Mouse (Mus musculus) left cerebral cortex, postnatal 36 days (tissue): ENCODE results near the gene Ubiad1. TPM values are rescaled to one million over a fixed set of nuclear protein-coding genes. Genes with fewer than 3 reads are reported as not detected.

Experiments
- DNase-seq, 2 experiments: peaks; one replicate each; pipeline ENCODE4 v3.0.0; 2021 to 2022; ENCODE audit warnings: low spot score in 2 of 2, mixed read lengths in 1 of 2
- intact Hi-C: fragments of 180-260 bp; cut with DNase I; formaldehyde crosslinking; loops from one replicate; pipeline ENCODE4 v1.15.1; 2025
- total RNA-seq, 2 experiments: library from RNA; stranded (reverse); gene quantifications; 2 replicates each; pipeline ENCODE4 v1.2.3; 2021

Ubiad1 gene
- total RNA-seq, 2 experiments from 2014 or later: 8.3 to 8.6 TPM

GRCm38 (mm10) chr4:148417559-148417958 lies 27.0 kb downstream of the Ubiad1 start:
- intact Hi-C loops: no loop called here
- no peak for DNase-seq

- DNase-seq: no peak
- intact Hi-C loops: no loop called here
Observed at GRCm38 (mm10) chr4:148417074-148417526, 27.5 kb downstream of the Ubiad1 start.

DNA sequence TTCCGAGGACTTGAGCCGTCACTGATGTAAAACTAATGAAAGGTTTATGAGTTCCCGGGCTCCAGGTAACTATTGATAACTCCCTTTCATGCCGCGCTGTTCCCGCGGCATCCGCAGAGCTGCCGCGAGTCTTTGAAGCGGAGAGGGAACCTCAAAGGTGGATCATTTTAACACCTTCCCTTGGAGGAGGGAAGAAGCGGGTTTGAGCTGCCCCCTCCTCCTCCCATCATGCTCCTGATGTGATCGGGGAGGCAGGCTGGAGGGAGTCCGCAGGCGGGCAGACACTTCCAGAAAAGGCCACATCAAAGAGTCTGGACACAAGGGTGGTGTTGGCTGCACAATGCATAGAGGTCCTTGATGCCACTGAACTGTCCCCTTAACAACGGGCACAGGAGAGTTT lies 29.0 kb downstream of the Ubiad1 start:
- no peak for DNase-seq
- intact Hi-C loops: no loop called here

- no peak for DNase-seq
Observed at GRCm38 (mm10) chr4:148408256-148408975, 36.2 kb downstream of the Ubiad1 start.

DNA sequence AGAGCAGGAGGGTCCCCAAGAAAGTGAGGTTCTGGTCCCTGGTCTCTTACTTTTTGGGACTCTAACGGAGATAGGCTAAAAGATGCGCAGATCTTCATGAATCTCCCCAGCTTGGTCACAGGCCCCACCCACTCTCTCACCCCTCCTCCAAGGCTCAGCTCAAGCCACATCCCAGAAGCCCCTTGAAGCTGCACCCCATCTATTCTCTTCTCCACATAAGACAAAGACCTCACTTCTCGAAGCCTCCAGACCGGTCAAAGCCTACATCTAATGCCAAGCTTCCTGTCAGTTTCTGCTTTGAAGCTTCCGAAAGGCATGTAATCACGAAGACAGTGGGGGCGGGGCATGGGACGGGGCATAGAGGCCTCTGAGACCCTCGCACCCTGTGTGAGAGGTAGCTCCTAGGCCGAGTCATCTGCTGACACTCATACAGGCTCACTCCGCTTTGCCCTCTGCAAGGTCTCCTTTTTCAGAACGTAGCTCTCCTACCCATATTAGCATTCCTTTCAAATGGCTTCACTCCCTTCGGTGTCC lies 39.2 kb downstream of the Ubiad1 start:
- no peak for DNase-seq
- intact Hi-C loops: no loop called here

More at GRCm38 (mm10) chr4:148408256-148408975, 36.2 kb downstream of the Ubiad1 start:
- intact Hi-C loops: no loop called here

DNA sequence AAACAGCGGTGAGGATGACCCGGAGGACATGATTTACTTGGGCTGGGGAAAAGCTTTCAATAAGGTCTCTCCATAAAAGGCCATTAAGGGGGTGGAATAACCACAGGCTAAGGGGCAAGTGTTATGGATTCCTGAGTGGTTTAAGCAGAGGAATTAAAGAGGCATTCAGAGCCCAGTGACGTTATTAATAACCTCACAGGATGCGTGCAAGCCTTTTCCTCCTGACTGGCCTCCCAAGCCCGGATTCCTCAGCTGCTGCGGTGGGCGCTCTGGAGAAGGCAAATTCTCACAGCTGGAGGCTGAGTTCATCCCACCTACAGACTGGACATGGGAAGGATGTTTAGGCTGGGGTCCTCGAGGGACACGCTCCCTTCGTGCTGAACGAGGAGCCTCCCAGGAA lies 39.8 kb downstream of the Ubiad1 start:
- no peak for DNase-seq
- intact Hi-C loops: no loop called here

DNA sequence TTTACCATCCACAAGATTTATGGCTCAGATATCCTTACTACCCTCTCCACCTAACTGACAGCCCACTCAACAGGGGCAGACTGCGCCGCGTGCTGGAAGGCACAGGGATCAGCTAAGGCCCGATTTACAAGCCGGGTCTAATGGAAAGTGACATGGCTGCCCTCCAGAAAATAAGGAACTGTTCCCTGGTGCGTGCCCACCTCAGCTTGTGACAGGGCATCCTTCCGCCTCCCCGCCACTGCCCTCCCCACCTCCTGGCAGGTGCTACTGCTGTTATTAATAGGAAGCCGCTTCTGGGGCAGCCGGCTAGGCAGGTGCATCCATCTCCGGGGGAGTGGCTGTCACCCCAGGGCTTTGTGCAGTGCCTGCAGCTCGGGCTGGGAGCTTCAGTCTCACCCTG lies 41.2 kb downstream of the Ubiad1 start:
- DNase-seq: no peak
- intact Hi-C loops: no loop called here

DNA sequence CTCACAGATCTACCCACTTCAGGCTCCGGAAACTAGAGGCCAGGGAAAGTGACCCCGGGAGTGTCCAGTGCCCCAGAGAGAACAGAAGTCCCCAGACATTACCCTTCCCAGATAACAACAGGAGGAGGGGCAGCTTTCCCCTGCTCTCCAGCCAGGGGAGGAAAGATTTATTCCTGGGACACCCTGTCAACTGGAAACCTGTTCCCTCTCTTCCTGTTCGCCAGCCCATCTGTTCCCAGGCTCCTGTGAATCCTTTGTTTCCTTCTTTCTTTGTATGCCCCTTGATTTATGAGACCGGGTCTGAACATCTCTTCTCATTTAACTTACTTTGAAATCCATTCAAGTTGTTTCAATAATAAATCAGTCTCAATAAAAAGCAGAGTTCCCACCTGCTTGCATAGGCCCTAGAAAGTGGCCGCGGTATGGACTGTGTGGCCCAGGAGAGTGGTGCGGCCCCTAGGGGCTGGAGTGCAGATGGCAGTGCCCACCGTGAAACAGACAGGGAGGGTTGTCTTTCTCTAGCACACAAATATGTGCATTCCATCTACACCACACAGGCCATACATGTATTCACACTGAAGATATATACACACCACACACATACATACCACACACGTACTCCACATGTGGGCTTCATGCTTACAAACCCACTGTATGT lies 45.0 kb downstream of the Ubiad1 start:
- intact Hi-C loops: no loop called here
- no peak for DNase-seq

DNA sequence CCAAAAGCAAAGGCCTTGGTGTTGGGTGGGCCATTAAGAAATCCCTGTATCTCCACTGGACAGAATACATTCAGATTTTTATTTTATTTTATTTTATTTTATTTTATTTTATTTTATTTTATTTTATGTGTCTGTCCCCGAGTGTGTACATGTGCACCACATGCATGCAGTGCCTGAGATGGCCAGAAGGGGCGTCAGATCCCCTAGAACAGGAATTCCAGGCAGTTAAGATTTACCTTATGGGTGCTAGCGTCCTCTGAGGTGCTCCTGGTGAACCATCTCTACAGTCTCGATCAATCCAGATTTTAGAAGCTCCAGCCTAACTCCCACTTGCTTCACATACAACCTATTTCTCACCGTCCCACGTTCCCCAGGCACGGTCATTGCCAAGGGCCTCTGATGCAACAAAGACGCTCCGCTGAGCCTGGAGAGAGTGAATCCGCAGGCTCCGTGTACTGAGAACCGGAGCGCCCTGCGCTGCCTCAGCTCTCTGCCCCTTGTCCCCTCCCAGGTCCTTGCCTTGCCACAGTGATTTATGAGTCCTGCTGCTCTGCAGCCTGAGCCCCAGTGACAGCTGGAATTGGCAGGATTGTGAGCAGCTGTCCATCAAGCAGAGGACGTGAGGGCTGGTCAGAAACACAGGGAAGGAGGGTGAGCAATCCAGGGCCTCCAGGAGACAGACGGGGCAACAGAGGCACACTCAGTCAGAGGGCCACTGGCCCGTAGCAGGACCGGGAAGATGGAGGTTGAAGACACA lies 46.9 kb downstream of the Ubiad1 start:
- no peak for DNase-seq
- intact Hi-C loops: no loop called here

DNA sequence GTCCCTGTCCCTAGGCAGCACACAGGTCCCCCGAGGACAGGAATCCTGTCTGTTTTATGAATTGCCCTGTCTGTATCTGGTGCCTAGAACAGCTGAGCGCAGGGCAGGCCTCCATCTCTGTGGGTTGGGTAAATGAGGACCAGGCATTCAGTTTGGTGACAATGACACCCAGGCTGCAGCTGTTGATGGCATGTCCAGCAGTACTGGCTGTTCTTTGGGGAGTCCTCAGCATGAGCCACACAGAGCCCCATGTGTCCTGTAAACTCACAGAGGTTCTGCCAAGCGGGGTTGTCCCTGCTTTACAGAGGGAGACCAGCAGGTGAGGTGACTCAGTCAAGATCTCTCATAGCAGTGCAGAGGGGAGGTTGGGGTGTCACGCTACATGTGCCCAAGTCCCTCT lies 47.5 kb downstream of the Ubiad1 start:
- intact Hi-C loops: no loop called here
- no peak for DNase-seq

DNA sequence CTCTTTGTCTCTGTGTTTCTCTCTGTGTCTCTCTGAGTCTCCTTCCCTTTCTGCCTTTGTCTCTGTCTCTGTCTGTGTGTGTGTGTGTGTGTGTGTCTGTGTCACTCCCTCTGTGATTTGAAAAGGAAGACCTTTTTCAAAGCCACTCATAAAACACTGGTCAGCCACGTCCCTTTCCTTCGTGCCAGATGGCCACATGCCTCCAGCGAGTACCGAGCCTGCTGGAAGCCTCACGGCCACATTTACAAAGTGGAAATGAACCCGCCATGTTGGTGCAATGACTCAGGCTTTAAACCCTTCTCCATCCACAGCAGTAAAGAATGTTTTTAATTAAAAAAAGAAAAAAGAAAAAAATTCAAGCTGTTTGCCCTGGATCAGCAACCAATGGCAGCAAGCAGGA lies 48.7 kb downstream of the Ubiad1 start:
- DNase-seq: no peak
- intact Hi-C loops: no loop called here

- intact Hi-C loops: no loop called here
- no peak for DNase-seq
Observed at GRCm38 (mm10) chr4:148395198-148395597, 49.4 kb downstream of the Ubiad1 start.

- DNase-seq: no peak
- intact Hi-C loops: no loop called here
Observed at GRCm38 (mm10) chr4:148391714-148392310, 52.8 kb downstream of the Ubiad1 start.

- intact Hi-C loops: loop anchor here (5.0 kb wide), 1 partner anchor 38 kb away; no protein-coding TSS in a partner anchor
- no peak for DNase-seq
Observed at GRCm38 (mm10) chr4:148389635-148390034, 54.9 kb downstream of the Ubiad1 start.

DNA sequence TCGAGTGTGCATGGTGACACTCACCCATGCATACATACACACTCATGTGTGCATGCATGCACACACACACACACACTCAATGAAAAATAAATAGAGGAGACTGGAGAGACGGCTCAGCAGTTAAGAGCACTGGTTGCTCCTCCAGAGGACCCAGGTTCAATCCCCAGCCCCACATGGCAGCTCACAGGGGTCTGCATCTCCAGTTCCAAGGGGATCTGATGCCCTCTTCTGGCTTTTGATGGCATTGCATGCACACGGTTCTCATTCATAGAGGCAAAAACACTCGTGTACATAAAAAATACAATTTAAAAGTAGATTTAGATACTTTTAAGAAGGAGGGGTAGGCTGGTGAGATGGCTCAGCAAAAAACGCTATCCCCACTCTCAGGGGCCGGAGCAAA lies 55.5 kb downstream of the Ubiad1 start:
- intact Hi-C loops: loop anchor here (5.0 kb wide), 1 partner anchor 38 kb away; no protein-coding TSS in a partner anchor
- DNase-seq: no peak

GRCm38 (mm10) chr4:148385269-148385668 lies 59.3 kb downstream of the Ubiad1 start:
- DNase-seq: no peak
- intact Hi-C loops: loop anchor here (5.0 kb wide), 1 partner anchor 42 kb away; no protein-coding TSS in a partner anchor
